Mouse (Mus musculus) liver, embryonic 14 days (tissue): ENCODE measurements around the gene Szrd1. TPM values are rescaled to one million over a fixed set of nuclear protein-coding genes. Genes with fewer than 3 reads are reported as not detected.

Source experiments
- polyA plus RNA-seq: library from polyadenylated mRNA; depleted of rRNA; stranded (reverse); fragments of >200 nt; gene quantifications from 2 replicates; pipeline ENCODE4 v1.2.3, GENCODE M21; 2012; rRNA removed

Szrd1 gene
- 12.1 and 14.6 TPM in 2 replicates for polyA plus RNA-seq

DNA sequence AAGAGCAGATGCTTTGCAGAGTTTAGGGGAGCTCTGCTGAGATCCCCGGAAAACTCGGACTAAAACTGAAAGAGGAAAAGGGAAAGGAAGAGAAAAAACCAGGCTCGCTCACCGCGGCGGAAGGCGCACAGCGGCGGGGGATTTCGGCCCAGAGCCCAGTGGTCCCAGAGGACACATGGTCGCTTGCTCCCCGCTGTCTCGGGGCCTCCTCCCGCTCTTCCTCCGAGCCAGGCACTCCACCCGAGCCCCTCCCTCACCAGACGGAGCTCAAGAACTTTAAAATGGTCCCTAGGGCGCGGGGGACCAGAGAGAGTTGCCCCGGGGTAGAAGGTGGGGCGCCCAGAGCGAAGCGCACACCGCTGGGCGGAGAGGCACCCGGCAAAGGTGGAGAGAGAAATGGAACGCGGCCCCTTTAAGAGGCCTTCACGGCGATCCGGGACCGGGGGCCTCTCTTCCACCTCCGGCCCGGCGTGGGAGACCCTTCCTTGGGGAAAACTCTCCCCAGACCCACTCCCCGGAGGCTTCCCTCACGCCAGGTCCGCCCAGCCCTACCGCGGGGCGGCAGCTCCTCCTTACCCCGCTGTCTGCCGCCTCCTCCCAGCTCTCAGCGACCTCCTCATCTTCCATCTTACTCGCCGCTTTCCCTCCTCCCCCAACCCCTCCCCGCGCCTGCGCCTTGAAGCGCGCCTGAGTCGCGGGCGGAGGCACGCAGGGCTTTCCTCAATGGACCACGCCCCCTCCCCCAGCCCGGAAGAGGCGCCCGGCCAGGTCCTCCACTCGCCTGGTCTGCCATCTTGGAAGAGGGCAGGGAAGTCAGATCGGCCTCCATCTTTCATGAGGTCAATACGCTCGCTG is at the start of gene Szrd1:
Szrd1 (minus strand) TSS at position 660 of the 855 bp plus-strand sequence.

GRCm38 (mm10) chr4:141147112-141148008 is 7.8 kb upstream of the Szrd1 start, which contains the start of gene Fbxo42:
Fbxo42 (plus strand) TSS chr4:141147913.

DNA sequence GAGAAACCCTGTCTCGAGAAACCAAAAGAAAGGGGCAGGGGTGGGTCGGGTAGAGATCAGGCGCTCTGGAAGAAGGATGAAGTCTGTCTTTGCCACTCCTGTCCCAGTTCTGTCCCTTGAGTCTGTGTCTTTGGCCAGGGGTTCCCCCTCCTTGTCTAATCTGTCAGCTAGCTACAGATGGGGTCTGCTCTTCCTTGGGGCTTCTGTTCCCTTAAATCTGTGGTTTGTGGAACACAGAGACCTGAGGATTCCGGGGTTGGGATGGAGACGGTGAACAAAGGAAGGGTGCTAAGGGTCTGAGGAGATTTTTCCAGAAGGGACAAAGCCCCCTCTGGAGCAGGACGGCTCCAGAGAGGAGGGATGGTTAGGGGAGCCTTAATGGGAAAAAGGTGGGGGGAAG is 51.5 kb downstream of the Szrd1 start, which contains the start of gene Spata21:
Spata21 (plus strand) TSS at position 301 of the 400 bp plus-strand sequence.

GRCm38 (mm10) chr4:141077681-141078509 is 61.7 kb downstream of the Szrd1 start, which contains the start of gene Necap2:
Necap2 (minus strand) TSS chr4:141078357.

Other genes with a start within 250 kb of the Szrd1 start
- gene Padi2, start 233.4 kb downstream of the Szrd1 start, polyA plus RNA-seq = 0.74 and 0.85 TPM in 2 replicates
- 84.3 and 93.8 TPM in 2 replicates for gene Sdhb, start 178.6 kb downstream of the Szrd1 start, polyA plus RNA-seq
- 14.3 and 17.0 TPM in 2 replicates for gene Atp13a2, start 152.9 kb downstream of the Szrd1 start, polyA plus RNA-seq
- 5.8 and 8.7 TPM in 2 replicates for gene Mfap2, start 129.4 kb downstream of the Szrd1 start, polyA plus RNA-seq
- 1.8 and 2.0 TPM in 2 replicates for gene Crocc, start 79.2 kb downstream of the Szrd1 start, polyA plus RNA-seq
- gene Necap2, start 61.4 kb downstream of the Szrd1 start, polyA plus RNA-seq = 51.4 and 61.7 TPM in 2 replicates
- not detected in 2 replicates for gene Spata21, start 51.4 kb downstream of the Szrd1 start, polyA plus RNA-seq
- 6.7 and 9.1 TPM in 2 replicates for gene Fbxo42, start 8.1 kb upstream of the Szrd1 start, polyA plus RNA-seq
- gene Rsg1, start 74.2 kb upstream of the Szrd1 start, polyA plus RNA-seq = 0.76 and 0.78 TPM in 2 replicates
- 0.84 and 0.97 TPM in 2 replicates for gene Arhgef19, start 99.7 kb upstream of the Szrd1 start, polyA plus RNA-seq
- gene Epha2, start 161.5 kb upstream of the Szrd1 start, polyA plus RNA-seq = 1.3 and 1.5 TPM in 2 replicates
- 0.02 and 0.07 TPM in 2 replicates for gene Fam131c, start 228.4 kb upstream of the Szrd1 start, polyA plus RNA-seq